Mouse (Mus musculus) intestine, embryonic 15.5 days (tissue): ENCODE data around the gene Havcr2. TPM values are rescaled to one million over a fixed set of nuclear protein-coding genes. Genes with fewer than 3 reads are reported as not detected.
"Not testable (repeated sequence)": the region's sequence is repeated elsewhere in the genome, so short reads cannot be mapped to it uniquely, and the experiment has no call there.

Source experiments
- ATAC-seq: fragments of 200-750 bp; cut with Nextera tagmentation; 2 replicates; pipeline ENCODE4 v1.8.0; 2017; ENCODE audit warnings: moderate TSS enrichment, moderate library complexity
- H3K27ac ChIP-seq: fragments of 300-500 bp; sonication (generic); 2 replicates; pipeline ENCODE4 v1.5.1; 2015; ENCODE audit warnings: mild to moderate bottlenecking, inconsistent platforms
- H3K27me3 ChIP-seq: fragments of 300-500 bp; sonication (generic); replicated peaks from 2 replicates; pipeline ENCODE4 v1.6.1; 2015; ENCODE audit warnings: inconsistent platforms
- H3K36me3 ChIP-seq: fragments of 300-500 bp; sonication (generic); 2 replicates; pipeline ENCODE4 v1.6.1; 2015; ENCODE audit warnings: inconsistent platforms
- H3K4me1 ChIP-seq: fragments of 300-500 bp; sonication (generic); replicated peaks from 2 replicates; pipeline ENCODE4 v1.6.1; 2015; ENCODE audit warnings: inconsistent platforms
- H3K4me2 ChIP-seq: fragments of 300-500 bp; sonication (generic); replicated peaks from 2 replicates; pipeline ENCODE4 v1.6.1; 2015; ENCODE audit warnings: mild to moderate bottlenecking, inconsistent platforms
- H3K4me3 ChIP-seq: fragments of 300-500 bp; sonication (generic); replicated peaks from 2 replicates; pipeline ENCODE4 v1.5.1; 2015; ENCODE audit warnings: inconsistent platforms
- H3K9ac ChIP-seq: fragments of 300-500 bp; sonication (generic); 2 replicates; pipeline ENCODE4 v1.6.1; 2015; ENCODE audit warnings: inconsistent platforms
- H3K9me3 ChIP-seq: fragments of 300-500 bp; sonication (generic); 2 replicates; pipeline ENCODE4 v1.6.1; 2016; ENCODE audit warnings: inconsistent platforms
- WGBS: fragments of 180-500 bp; shearing (Covaris S2); methylation state at CpG from one replicate; pipeline ENCODE4 v1.1.7; 2015; 5-methylcytosine and 5-hydroxymethylcytosine counted together
- polyA plus RNA-seq: library from polyadenylated mRNA; unstranded; fragments of >200 nt; fragmentation: Nextera tagmentation; extraction: Ambion mirVana; gene quantifications from 2 replicates; pipeline ENCODE4 v1.2.1, GENCODE M21; 2015

Havcr2 gene
- polyA plus RNA-seq, 1 experiment from 2014 or later = 0.08 TPM

GRCm38 (mm10) chr11:46474220-46474619 lies 19.5 kb downstream of the Havcr2 start:
- Histone ChIP-seq H3K4me2 (no peak overlapping the region), H3K9me3 (no peaks in the 10 kb centered on the region), H3K9ac (no peak overlapping the region), H3K27ac (no peak overlapping the region), H3K27me3 (no peaks in the 10 kb centered on the region), H3K4me1 (no peaks in the 10 kb centered on the region), H3K4me3 (no peak overlapping the region), H3K36me3 (no peaks in the 10 kb centered on the region)
- whole genome bisulfite sequencing = 86% methylated on average over 4 of the region's 4 CpGs
- ATAC-seq = no peak

DNA sequence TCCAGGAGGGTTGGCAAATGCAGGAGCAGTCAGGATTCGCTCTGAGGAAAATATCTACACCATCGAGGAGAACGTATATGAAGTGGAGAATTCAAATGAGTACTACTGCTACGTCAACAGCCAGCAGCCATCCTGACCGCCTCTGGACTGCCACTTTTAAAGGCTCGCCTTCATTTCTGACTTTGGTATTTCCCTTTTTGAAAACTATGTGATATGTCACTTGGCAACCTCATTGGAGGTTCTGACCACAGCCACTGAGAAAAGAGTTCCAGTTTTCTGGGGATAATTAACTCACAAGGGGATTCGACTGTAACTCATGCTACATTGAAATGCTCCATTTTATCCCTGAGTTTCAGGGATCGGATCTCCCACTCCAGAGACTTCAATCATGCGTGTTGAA lies 24.6 kb downstream of the Havcr2 start:
- Histone ChIP-seq H3K9me3 (no peaks in the 10 kb centered on the region), H3K4me1 (no peaks in the 10 kb centered on the region), H3K4me2 (no peak overlapping the region), H3K4me3 (no peak overlapping the region), H3K27ac (no peak overlapping the region), H3K27me3 (no peaks in the 10 kb centered on the region), H3K9ac (no peak overlapping the region), H3K36me3 (no peaks in the 10 kb centered on the region)
- WGBS = 88% methylated on average over 9 of the region's 9 CpGs
- no peak for ATAC-seq

DNA sequence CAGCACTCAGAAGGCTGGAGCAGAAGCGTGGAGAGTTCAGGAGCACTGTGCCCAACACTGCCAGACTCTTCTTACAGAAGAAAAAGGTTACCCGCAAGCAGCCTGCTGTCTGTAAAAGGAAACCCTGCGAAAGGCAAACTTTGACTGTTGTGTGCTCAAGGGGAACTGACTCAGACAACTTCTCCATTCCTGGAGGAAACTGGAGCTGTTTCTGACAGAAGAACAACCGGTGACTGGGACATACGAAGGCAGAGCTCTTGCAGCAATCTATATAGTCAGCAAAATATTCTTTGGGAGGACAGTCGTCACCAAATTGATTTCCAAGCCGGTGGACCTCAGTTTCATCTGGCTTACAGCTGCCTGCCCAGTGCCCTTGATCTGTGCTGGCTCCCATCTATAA lies 25.8 kb downstream of the Havcr2 start:
- Histone ChIP-seq H3K4me3 (no peak overlapping the region), H3K36me3 (no peaks in the 10 kb centered on the region), H3K9me3 (no peaks in the 10 kb centered on the region), H3K4me1 (no peaks in the 10 kb centered on the region), H3K9ac (no peak overlapping the region), H3K4me2 (no peak overlapping the region), H3K27me3 (no peaks in the 10 kb centered on the region), H3K27ac (no peak overlapping the region)
- 72% methylated on average over 7 of the region's 7 CpGs for WGBS
- no peak for ATAC-seq

GRCm38 (mm10) chr11:46488231-46488630 lies 33.5 kb downstream of the Havcr2 start:
- H3K4me1 ChIP-seq = no peaks in the 10 kb centered on the region
- ATAC-seq = no peak
- H3K27ac ChIP-seq = no peak overlapping the region
- H3K9me3 ChIP-seq = no peaks in the 10 kb centered on the region
- H3K4me3 ChIP-seq = no peak overlapping the region
- no peak overlapping the region for H3K9ac ChIP-seq
- H3K4me2 ChIP-seq = no peak overlapping the region
- WGBS = 19% methylated on average over 1 of the region's 1 CpGs
- H3K27me3 ChIP-seq = no peaks in the 10 kb centered on the region
- H3K36me3 ChIP-seq = no peaks in the 10 kb centered on the region

DNA sequence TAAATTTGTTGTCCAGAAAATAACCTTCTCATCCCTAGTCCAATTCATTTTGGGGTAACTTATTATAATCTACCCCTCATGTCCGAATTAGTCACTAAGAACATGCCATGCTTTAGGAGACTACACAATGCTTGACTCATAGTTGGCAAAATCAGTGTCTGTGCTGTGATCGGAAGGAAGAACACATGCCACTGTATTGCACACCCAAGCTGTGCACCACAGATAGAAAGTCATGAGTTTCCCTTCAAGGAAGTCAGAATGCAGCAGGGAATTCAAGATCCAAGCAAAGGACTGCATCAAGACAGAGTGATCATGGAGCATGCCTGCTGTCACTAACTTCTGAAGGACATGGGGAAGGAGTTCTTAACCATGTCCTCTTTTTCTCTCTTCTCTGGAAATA lies 33.9 kb downstream of the Havcr2 start:
- Histone ChIP-seq H3K9ac (no peak overlapping the region), H3K9me3 (no peaks in the 10 kb centered on the region), H3K4me1 (no peaks in the 10 kb centered on the region), H3K4me3 (no peak overlapping the region), H3K36me3 (no peaks in the 10 kb centered on the region), H3K4me2 (no peak overlapping the region), H3K27ac (no peak overlapping the region), H3K27me3 (no peaks in the 10 kb centered on the region)
- ATAC-seq = no peak
- 81% methylated on average over 2 of the region's 2 CpGs for WGBS

DNA sequence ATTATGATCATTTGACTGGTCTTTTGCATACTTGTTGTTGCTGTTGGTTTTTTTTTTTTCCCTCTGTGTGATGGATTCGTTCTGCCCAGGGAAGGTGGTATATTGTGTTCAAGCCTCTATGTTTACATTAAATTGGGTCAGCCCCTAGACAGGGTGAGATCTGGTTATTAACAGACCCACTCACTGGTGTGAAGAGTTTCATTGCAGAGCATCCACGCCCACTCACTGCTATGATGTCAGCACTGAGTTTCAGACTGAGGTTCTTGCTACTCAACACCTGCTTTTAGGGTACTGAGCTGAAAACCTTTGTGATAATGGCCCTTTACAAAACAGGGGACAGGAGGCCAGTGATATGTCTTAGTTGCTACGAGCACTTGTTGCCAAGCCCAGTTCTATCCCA lies 52.4 kb downstream of the Havcr2 start:
- no peaks in the 10 kb centered on the region for H3K36me3 ChIP-seq
- no peaks in the 10 kb centered on the region for H3K27me3 ChIP-seq
- no peak overlapping the region for H3K4me2 ChIP-seq
- no peaks in the 10 kb centered on the region for H3K4me1 ChIP-seq
- no peak overlapping the region for H3K9ac ChIP-seq
- H3K4me3 ChIP-seq = no peak overlapping the region
- H3K27ac ChIP-seq = no peak overlapping the region
- WGBS = 62% methylated on average over 3 of the region's 3 CpGs
- ATAC-seq = no peak
- no peaks in the 10 kb centered on the region for H3K9me3 ChIP-seq

DNA sequence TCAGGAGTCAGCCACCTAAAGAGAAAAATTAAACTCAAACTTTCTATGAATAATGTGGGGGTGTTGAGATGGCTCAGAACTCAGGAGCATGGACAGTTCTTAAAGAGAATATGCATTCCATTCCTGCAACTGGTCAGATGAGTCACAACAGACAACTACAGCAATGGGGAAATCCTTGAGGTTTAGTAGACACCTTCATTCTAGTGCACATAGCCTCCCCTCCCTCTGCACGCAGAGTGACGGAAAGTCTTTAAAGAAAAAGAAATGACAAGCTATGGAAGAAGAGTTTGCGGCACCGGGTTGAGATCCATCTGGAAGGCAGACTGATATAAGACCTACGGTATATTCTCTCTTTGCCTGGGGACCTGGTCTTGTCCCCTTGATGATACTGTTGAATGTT lies 55.2 kb downstream of the Havcr2 start:
- Histone ChIP-seq H3K9ac (no peak overlapping the region), H3K4me1 (no peaks in the 10 kb centered on the region), H3K9me3 (no peaks in the 10 kb centered on the region), H3K4me2 (no peak overlapping the region), H3K36me3 (no peaks in the 10 kb centered on the region), H3K4me3 (no peak overlapping the region), H3K27ac (no peak overlapping the region), H3K27me3 (no peaks in the 10 kb centered on the region)
- ATAC-seq = no peak
- WGBS = 93% methylated on average over 5 of the region's 5 CpGs

DNA sequence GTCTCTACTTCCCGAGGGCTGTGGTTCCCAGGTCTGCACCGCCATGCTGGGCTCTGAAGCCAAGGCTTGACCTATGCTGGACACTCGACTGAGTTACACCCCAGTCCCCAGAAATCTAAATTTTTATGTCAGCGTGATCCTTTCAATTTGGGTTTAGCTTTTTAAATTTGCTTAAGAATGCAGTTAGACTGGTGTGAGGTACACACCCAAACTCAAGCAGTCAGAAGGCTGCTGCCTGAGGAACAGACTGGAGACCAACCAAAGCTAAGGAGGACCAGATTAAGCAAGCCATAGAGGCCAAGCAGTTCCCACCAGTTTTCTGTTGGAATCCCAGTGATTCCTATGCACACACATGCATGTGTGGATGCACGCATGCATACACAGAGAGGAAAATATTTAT lies 66.6 kb downstream of the Havcr2 start:
- not testable (repeated sequence) for ATAC-seq, H3K9me3 ChIP-seq, H3K4me1 ChIP-seq, H3K27ac ChIP-seq, H3K4me3 ChIP-seq, H3K9ac ChIP-seq, H3K4me2 ChIP-seq, H3K36me3 ChIP-seq, H3K27me3 ChIP-seq
- 78% methylated on average over 5 of the region's 5 CpGs for WGBS

- no peak overlapping the region for H3K4me3 ChIP-seq
- H3K27ac ChIP-seq = no peak overlapping the region
- H3K9ac ChIP-seq = no peak overlapping the region
- H3K4me1 ChIP-seq = no peaks in the 10 kb centered on the region
- 72% methylated on average over 3 of the region's 3 CpGs for WGBS
- no peaks in the 10 kb centered on the region for H3K9me3 ChIP-seq
- no peaks in the 10 kb centered on the region for H3K27me3 ChIP-seq
- no peak for ATAC-seq
- no peaks in the 10 kb centered on the region for H3K36me3 ChIP-seq
- no peak overlapping the region for H3K4me2 ChIP-seq
These were observed 68.0 kb downstream of the Havcr2 start for GRCm38 (mm10) chr11:46522719-46523118.

DNA sequence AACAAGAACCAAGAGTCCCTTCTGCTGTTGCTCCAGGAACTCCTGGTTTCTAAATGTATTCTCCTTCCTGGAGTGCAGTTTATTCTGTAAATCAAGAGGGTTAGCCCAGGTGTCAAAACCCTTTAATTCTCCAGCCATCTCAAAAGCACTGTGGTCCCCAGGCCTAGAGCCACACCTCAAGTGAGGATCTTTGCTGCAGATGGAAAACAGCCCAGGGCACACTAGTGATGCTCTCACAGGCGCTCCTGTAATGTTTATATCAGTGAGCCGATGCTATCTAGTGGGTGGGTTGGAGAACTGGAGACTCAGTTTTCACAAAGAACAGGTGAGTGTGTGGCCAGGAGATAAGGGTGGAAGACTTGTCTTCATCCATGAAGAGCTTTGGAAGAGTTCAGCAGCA lies 69.2 kb downstream of the Havcr2 start, which contains the start of gene Gm12169:
Gm12169 (plus strand) TSS at position 301 of the 400 bp plus-strand sequence.
- H3K36me3 ChIP-seq = no peaks in the 10 kb centered on the region
- no peak for ATAC-seq
- H3K4me2 ChIP-seq = no peak within 1 kb of the TSS
- H3K4me3 ChIP-seq = no peak within 1 kb of the TSS
- no peaks in the 10 kb centered on the region for H3K27me3 ChIP-seq
- no peak within 1 kb of the TSS for H3K27ac ChIP-seq
- no peak within 1 kb of the TSS for H3K9ac ChIP-seq
- WGBS = 61% methylated on average over 2 of the region's 2 CpGs
- H3K9me3 ChIP-seq = no peaks in the 10 kb centered on the region
- no peaks in the 10 kb centered on the region for H3K4me1 ChIP-seq

DNA sequence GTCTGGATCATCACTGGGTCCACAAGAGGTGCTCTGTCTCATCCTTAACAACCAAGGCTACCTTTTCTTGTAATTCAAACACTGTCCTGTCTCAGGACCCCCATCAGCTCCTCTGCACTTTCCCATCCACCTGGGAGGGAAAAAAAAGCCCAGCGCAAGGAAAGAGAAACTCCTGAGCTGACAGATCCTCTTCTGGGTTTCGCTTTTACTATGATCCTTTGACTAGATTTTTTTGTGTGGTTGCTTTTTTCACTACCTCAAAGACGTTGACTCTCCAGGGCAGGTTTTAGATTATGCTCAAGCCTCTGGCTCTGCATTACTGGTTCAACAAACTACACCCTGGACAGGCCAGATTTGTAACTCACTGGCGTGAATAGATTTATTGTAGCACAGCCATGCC lies 75.4 kb downstream of the Havcr2 start:
- H3K27ac ChIP-seq = no peak overlapping the region
- no peak overlapping the region for H3K9ac ChIP-seq
- H3K9me3 ChIP-seq = no peaks in the 10 kb centered on the region
- WGBS = 68% methylated on average over 4 of the region's 4 CpGs
- H3K27me3 ChIP-seq = no peaks in the 10 kb centered on the region
- H3K36me3 ChIP-seq = no peaks in the 10 kb centered on the region
- no peaks in the 10 kb centered on the region for H3K4me1 ChIP-seq
- H3K4me3 ChIP-seq = no peak overlapping the region
- ATAC-seq = no peak
- H3K4me2 ChIP-seq = no peak overlapping the region
